Mouse (Mus musculus) heart, embryonic 12.5 days (tissue): Measurements from ENCODE around the gene Cnpy4. TPM values are rescaled to one million over a fixed set of nuclear protein-coding genes. Genes with fewer than 3 reads are reported as not detected.

Experiments
- ATAC-seq: fragments of 200-750 bp; cut with Nextera tagmentation; 2 replicates; pipeline ENCODE4 v1.8.0; 2017; ENCODE audit warnings: moderate TSS enrichment, moderate library complexity; ENCODE audit not compliant: insufficient number of reproducible peaks, low FRiP score
- H3K27ac ChIP-seq: fragments of 300-500 bp; sonication (generic); 2 replicates; pipeline ENCODE4 v1.5.1; 2016; ENCODE audit warnings: mild to moderate bottlenecking, moderate library complexity; ENCODE audit not compliant: poor library complexity, severe bottlenecking
- H3K27me3 ChIP-seq: fragments of 300-500 bp; sonication (generic); replicated peaks from 2 replicates; pipeline ENCODE4 v1.6.1; 2016; ENCODE audit warnings: mild to moderate bottlenecking, moderate library complexity
- H3K36me3 ChIP-seq: fragments of 300-500 bp; sonication (generic); 2 replicates; pipeline ENCODE4 v1.6.1; 2016; ENCODE audit warnings: mild to moderate bottlenecking, moderate library complexity
- H3K4me1 ChIP-seq: fragments of 300-500 bp; sonication (generic); replicated peaks from 2 replicates; pipeline ENCODE4 v1.6.1; 2016; ENCODE audit warnings: mild to moderate bottlenecking
- H3K4me2 ChIP-seq: fragments of 300-500 bp; sonication (generic); 2 replicates; pipeline ENCODE4 v1.6.1; 2016; ENCODE audit warnings: mild to moderate bottlenecking, moderate library complexity
- H3K4me3 ChIP-seq: fragments of 300-500 bp; sonication (generic); 2 replicates; pipeline ENCODE4 v1.5.1; 2016; ENCODE audit warnings: mild to moderate bottlenecking
- H3K9ac ChIP-seq: fragments of 300-500 bp; sonication (generic); 2 replicates; pipeline ENCODE4 v1.6.1; 2016; ENCODE audit warnings: mild to moderate bottlenecking, moderate library complexity
- H3K9me3 ChIP-seq: fragments of 300-500 bp; sonication (generic); replicated peaks from 2 replicates; pipeline ENCODE4 v1.6.1; 2016; ENCODE audit warnings: mild to moderate bottlenecking, moderate library complexity
- WGBS: fragments of 180-500 bp; shearing (Covaris S2); methylation state at CpG from one replicate; pipeline ENCODE4 v1.1.7; 2016; 5-methylcytosine and 5-hydroxymethylcytosine counted together
- microRNA counts: library from miRNA; unstranded; fragments of <30 nt; microRNA quantifications from one replicate; lab custom pipeline; 2017
- microRNA-seq: library from miRNA; unstranded; fragments of <30 nt; microRNA quantifications from one replicate; pipeline ENCODE4, GENCODE M21; 2017
- polyA plus RNA-seq: library from polyadenylated mRNA; unstranded; fragments of >200 nt; fragmentation: Nextera tagmentation; extraction: Ambion mirVana; gene quantifications from 2 replicates; pipeline ENCODE4 v1.2.1, GENCODE M21; 2016

Gene Cnpy4
- polyA plus RNA-seq, 1 experiment from 2014 or later, result 26.2 TPM

DNA sequence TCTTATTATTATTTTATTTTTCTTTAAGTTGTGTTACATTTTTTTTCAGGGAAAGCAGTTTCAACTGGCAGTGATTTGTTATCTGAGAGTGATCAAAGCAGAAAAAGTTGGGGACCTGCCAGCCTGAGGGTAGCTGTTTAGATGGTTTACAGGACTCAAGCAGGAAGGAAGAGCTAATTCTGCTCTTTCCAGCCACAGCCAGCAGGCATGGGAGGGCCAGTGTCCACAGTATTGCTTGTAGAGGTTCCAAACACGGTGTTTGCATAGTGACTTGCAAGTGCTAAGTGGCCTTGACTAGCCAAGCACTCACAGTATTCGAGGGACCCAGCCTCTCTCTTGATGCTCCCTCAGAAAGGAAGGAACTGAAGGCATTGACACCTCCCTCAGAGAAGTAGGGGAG lies 54.2 kb downstream of the Cnpy4 start:
- H3K36me3 ChIP-seq, result no peaks in the 10 kb centered on the region
- H3K9ac ChIP-seq, result no peak overlapping the region
- no peak overlapping the region for H3K4me3 ChIP-seq
- no peak overlapping the region for H3K27ac ChIP-seq
- no peaks in the 10 kb centered on the region for H3K4me1 ChIP-seq
- H3K9me3 ChIP-seq, result peaks cover 3% of the 10 kb centered on the region; the same call in 1 of the 2 replicates
- no peaks in the 10 kb centered on the region for H3K27me3 ChIP-seq
- no peak for ATAC-seq
- no peak overlapping the region for H3K4me2 ChIP-seq
- 20% methylated on average over 2 of the region's 2 CpGs for WGBS

MicroRNAs encoded within 50 kb of the gene (microRNA counts, 519-probe panel; counts per million panel counts)
- microRNA mmu-miR-106b (lab: Ali Mortazavi, UCI) (5,604 counts per million, percentile 70 among the panel's probes with 10 or more counts), microRNA mmu-miR-25 (lab: Ali Mortazavi, UCI) (7,581 counts per million, percentile 92 among the panel's probes with 10 or more counts), microRNA mmu-miR-93 (lab: Ali Mortazavi, UCI) (5,580 counts per million, percentile 70 among the panel's probes with 10 or more counts)

Small RNA genes lying within 50 kb of the gene (microRNA-seq; reads per million reads assigned to microRNA genes)
- gene Mir106b, result 5,563 reads per million, percentile 92 among the genes with 10 or more reads in this experiment
- 562 reads per million, percentile 75 among the genes with 10 or more reads in this experiment for gene Mir25
- gene Mir93, result 9,654 reads per million, percentile 95 among the genes with 10 or more reads in this experiment

Other genes starting within 250 kb of the Cnpy4 start
- 0.05 TPM in 1 of 2 replicates, not detected in the other for gene Gjc3, start 224.4 kb upstream of the Cnpy4 start, polyA plus RNA-seq
- not detected in 2 replicates for gene Azgp1, start 206.0 kb upstream of the Cnpy4 start, polyA plus RNA-seq
- gene Smok3a, start 166.2 kb upstream of the Cnpy4 start, polyA plus RNA-seq, result not detected in 2 replicates
- not detected in 2 replicates for gene Smok3b, start 166.1 kb upstream of the Cnpy4 start, polyA plus RNA-seq
- not detected in 2 replicates for gene Smok3c, start 134.3 kb upstream of the Cnpy4 start, polyA plus RNA-seq
- 15.7 and 15.9 TPM in 2 replicates for gene Zkscan1, start 102.4 kb upstream of the Cnpy4 start, polyA plus RNA-seq
- 37.6 and 38.1 TPM in 2 replicates for gene Zscan21, start 70.6 kb upstream of the Cnpy4 start, polyA plus RNA-seq
- 9.9 and 10.0 TPM in 2 replicates for gene Zfp113, start 31.7 kb upstream of the Cnpy4 start, polyA plus RNA-seq
- gene Cops6, start 26.4 kb upstream of the Cnpy4 start, polyA plus RNA-seq, result 249 and 253 TPM in 2 replicates
- gene Ap4m1, start 15.5 kb upstream of the Cnpy4 start, polyA plus RNA-seq, result 12.1 and 12.6 TPM in 2 replicates
- 136 and 138 TPM in 2 replicates for gene Mcm7, start 15.1 kb upstream of the Cnpy4 start, polyA plus RNA-seq
- 73.9 and 78.5 TPM in 2 replicates for gene Taf6, start within 50 bp of the Cnpy4 start, polyA plus RNA-seq
- gene Mblac1, start 6.8 kb downstream of the Cnpy4 start, polyA plus RNA-seq, result 5.1 and 6.2 TPM in 2 replicates
- not detected in 2 replicates for gene Nxpe5, start 38.4 kb downstream of the Cnpy4 start, polyA plus RNA-seq
- gene Lamtor4, start 68.0 kb downstream of the Cnpy4 start, polyA plus RNA-seq, result 62.4 and 70.7 TPM in 2 replicates
- gene BC037034, start 76.5 kb downstream of the Cnpy4 start, polyA plus RNA-seq, result 7.9 and 8.0 TPM in 2 replicates
- gene Gal3st4, start 85.4 kb downstream of the Cnpy4 start, polyA plus RNA-seq, result 0.82 and 0.92 TPM in 2 replicates
- gene Gm43720, start 92.5 kb downstream of the Cnpy4 start, polyA plus RNA-seq, result 0.04 and 0.09 TPM in 2 replicates
- gene Gpc2, start 92.5 kb downstream of the Cnpy4 start, polyA plus RNA-seq, result 13.1 and 15.1 TPM in 2 replicates
- 3.3 and 4.5 TPM in 2 replicates for gene Stag3, start 92.8 kb downstream of the Cnpy4 start, polyA plus RNA-seq
- gene Pvrig, start 154.5 kb downstream of the Cnpy4 start, polyA plus RNA-seq, result 0.15 TPM in 1 of 2 replicates, not detected in the other